ENCODE assay signal across 8 mouse cellular contexts in the genomic region with DNA sequence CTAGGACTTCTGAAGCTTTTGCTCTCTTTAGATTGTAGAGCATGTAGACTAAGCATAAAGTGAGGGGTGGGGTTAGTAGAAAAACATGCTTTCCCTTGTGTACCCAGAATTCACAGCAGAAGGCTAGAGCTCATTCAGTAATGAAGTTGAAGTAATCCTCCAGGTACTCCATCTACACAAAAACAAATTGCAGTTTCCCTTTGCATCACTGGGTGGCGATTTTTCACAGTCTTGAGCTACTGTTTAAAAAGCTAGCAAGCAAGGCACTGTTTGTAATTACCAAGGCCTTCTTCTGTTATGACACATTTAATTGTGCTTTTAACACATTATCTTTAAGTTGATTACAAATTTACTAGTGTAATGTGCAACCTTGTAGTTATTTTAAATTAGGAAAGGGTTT. TPM values are rescaled to one million over a fixed set of nuclear protein-coding genes. Genes with fewer than 3 reads are reported as not detected.
DNase-seq lines count a peak whose midpoint lies in the region; ATAC-seq lines count a peak whose summit lies in the region.

No protein-coding gene starts in this region.

- no peak overlapping the region for H3K27ac ChIP-seq in forebrain, embryonic 15.5 days (replicated peaks)
- no peak overlapping the region for H3K27ac ChIP-seq in liver, embryonic 13.5 days

- no peaks in the 10 kb centered on the region for H3K9me3 ChIP-seq in forebrain, embryonic 15.5 days
- no peaks in the 10 kb centered on the region for H3K9me3 ChIP-seq in liver, embryonic 13.5 days (replicated peaks)

- no peaks in the 10 kb centered on the region for H3K27me3 ChIP-seq in forebrain, embryonic 15.5 days
- H3K27me3 ChIP-seq in liver, embryonic 13.5 days: no peaks in the 10 kb centered on the region

- no peak overlapping the region for H3K9ac ChIP-seq in forebrain, embryonic 15.5 days (replicated peaks)
- H3K9ac ChIP-seq in liver, embryonic 13.5 days: no peak overlapping the region

- no peaks in the 10 kb centered on the region for H3K36me3 ChIP-seq in forebrain, embryonic 15.5 days
- H3K36me3 ChIP-seq in liver, embryonic 13.5 days: 0 out of 2 replicates have a peak, but pooled peaks cover 4% of the 10 kb centered on the region

- WGBS in forebrain, embryonic 15.5 days: 3% methylated on average over 1 of the region's 1 CpGs
- WGBS in liver, embryonic 13.5 days (ENCODE audit: insufficient replicate concordance): 7% methylated on average over 1 of the region's 1 CpGs

- DNase-seq in testis, postnatal 10 days (ENCODE audit: low spot score): peak; percentile 67
- DNase-seq in testis, postnatal 14 days (ENCODE audit: low spot score): no peak
- DNase-seq in c-Kit-positive CD71-negative TER-119-negative erythroid progenitor cells, embryonic 14.5 days (ENCODE audit: low read depth): peak; percentile 49
- peak; percentile 78 for DNase-seq in induced T-regulatory cell, adult 2 months (ENCODE audit: low read depth)
- peak; percentile 67 for DNase-seq in liver, embryonic 13.5 days
- DNase-seq in ovary, postnatal 14 days (ENCODE audit: low spot score): peak; percentile 40
- DNase-seq in thymus, postnatal 36 days: peak; percentile 83 to 87

- H3K4me3 ChIP-seq in forebrain, embryonic 15.5 days: no peak overlapping the region
- no peak overlapping the region for H3K4me3 ChIP-seq in liver, embryonic 13.5 days (replicated peaks)

- H3K4me2 ChIP-seq in forebrain, embryonic 15.5 days (replicated peaks): no peak overlapping the region
- H3K4me2 ChIP-seq in liver, embryonic 13.5 days: no peak overlapping the region

- peak; percentile 79 for ATAC-seq in forebrain, embryonic 15.5 days (replicated peaks)
- ATAC-seq in liver, embryonic 13.5 days (ENCODE audit: low read depth): no peak

- H3K4me1 ChIP-seq in forebrain, embryonic 15.5 days: no peaks in the 10 kb centered on the region
- H3K4me1 ChIP-seq in liver, embryonic 13.5 days (replicated peaks): peaks cover 3% of the 10 kb centered on the region

RNA-seq across cellular contexts. Expression of gene Gm45062, which starts 15.8 kb away (rescaled TPM):
- 21.2 and 21.8 TPM in 2 replicates for polyA plus RNA-seq in forebrain, embryonic 15.5 days (2015; fragmentation: Nextera tagmentation; extraction: Ambion mirVana)
- 1.4 and 1.5 TPM in 2 replicates for polyA plus RNA-seq in liver, embryonic 13.5 days (2015; fragmentation: Nextera tagmentation; extraction: Ambion mirVana)

RNA-seq across cellular contexts. Expression of gene Umad1, which starts 16.0 kb away (rescaled TPM):
- 40.1 and 42.7 TPM in 2 replicates for polyA plus RNA-seq in forebrain, embryonic 15.5 days (2015; fragmentation: Nextera tagmentation; extraction: Ambion mirVana)
- 15.7 and 19.9 TPM in 2 replicates for polyA plus RNA-seq in liver, embryonic 13.5 days (2015; fragmentation: Nextera tagmentation; extraction: Ambion mirVana)

RNA-seq across cellular contexts. Expression of gene Rpa3, which starts 16.1 kb away (rescaled TPM):
- polyA plus RNA-seq in forebrain, embryonic 15.5 days (2015; fragmentation: Nextera tagmentation; extraction: Ambion mirVana): 102 and 115 TPM in 2 replicates
- 127 and 158 TPM in 2 replicates for polyA plus RNA-seq in liver, embryonic 13.5 days (2015; fragmentation: Nextera tagmentation; extraction: Ambion mirVana)
